Mouse (Mus musculus) ES-Bruce4 (cell line): Measurements from ENCODE around the gene Aldh3a2. TPM values are rescaled to one million over a fixed set of nuclear protein-coding genes. Genes with fewer than 3 reads are reported as not detected.

Experiments used
- H3K27ac ChIP-seq: 2 replicates; pipeline ENCODE4 v1.5.1; 2012; ENCODE audit warnings: low read length, inconsistent platforms; ENCODE audit not compliant: insufficient read depth
- H3K27me3 ChIP-seq: 2 replicates; pipeline ENCODE4 v1.6.1; 2012; ENCODE audit warnings: mild to moderate bottlenecking, low read length, inconsistent platforms; ENCODE audit not compliant: control insufficient read depth, poor library complexity, insufficient read depth, severe bottlenecking
- H3K36me3 ChIP-seq: 2 replicates; pipeline ENCODE4 v1.6.1; 2012; ENCODE audit warnings: inconsistent platforms, mild to moderate bottlenecking, low read length, moderate library complexity; ENCODE audit not compliant: control insufficient read depth, poor library complexity, insufficient read depth, severe bottlenecking
- H3K4me1 ChIP-seq: one replicate; pipeline ENCODE4 v1.8.1; 2011; ENCODE audit warnings: low read length; ENCODE audit not compliant: control insufficient read depth, insufficient read depth
- H3K4me3 ChIP-seq: 2 replicates; pipeline ENCODE4 v1.5.1; 2011; ENCODE audit warnings: low read depth, mild to moderate bottlenecking, low read length
- H3K9ac ChIP-seq: 2 replicates; pipeline ENCODE4 v1.6.1; 2012; ENCODE audit warnings: low read depth, mild to moderate bottlenecking, inconsistent platforms; ENCODE audit not compliant: poor library complexity, severe bottlenecking
- H3K9me3 ChIP-seq: replicated peaks from 2 replicates; pipeline ENCODE4 v1.6.1; 2012; ENCODE audit warnings: mild to moderate bottlenecking, low read length, inconsistent platforms; ENCODE audit not compliant: control insufficient read depth, poor library complexity, insufficient read depth, severe bottlenecking
- CTCF ChIP-seq: IDR thresholded peaks from one replicate; pipeline ENCODE4 v1.8.1; 2011; ENCODE audit warnings: low read depth, low read length
- EP300 ChIP-seq: IDR thresholded peaks from 2 replicates; pipeline ENCODE4 v1.6.1; 2011; ENCODE audit warnings: low read depth, low read length; ENCODE audit not compliant: insufficient read depth
- POLR2A ChIP-seq: IDR thresholded peaks from one replicate; pipeline ENCODE4 v1.8.1; 2011; ENCODE audit warnings: low read length; ENCODE audit not compliant: insufficient read depth
- polyA plus RNA-seq: library from polyadenylated mRNA; stranded (reverse); fragments of >200 nt; gene quantifications from 2 replicates; pipeline ENCODE4 v1.2.4, GENCODE M21; 2011; ENCODE audit warnings: low read depth; ENCODE audit not compliant: missing spikeins, insufficient read depth, insufficient read length

The Aldh3a2 gene
- polyA plus RNA-seq, 1 experiment = 21.3 TPM

- Histone ChIP-seq H3K4me3 (no peak overlapping the region), H3K27ac (no peak overlapping the region), H3K9ac (no peak overlapping the region), H3K27me3 (no peaks in the 10 kb centered on the region), H3K9me3 (no peaks in the 10 kb centered on the region), H3K4me1 (no peaks in the 10 kb centered on the region), H3K36me3 (no peaks in the 10 kb centered on the region)
- TF ChIP-seq CTCF (no peak), POLR2A (no peak), EP300 (no peak)
These were observed 64.5 kb downstream of the Aldh3a2 start for GRCm38 (mm10) chr11:61202810-61203209.

GRCm38 (mm10) chr11:61202186-61202585, 65.1 kb downstream of the Aldh3a2 start:
- no peak for TF ChIP-seq CTCF
- no peak for TF ChIP-seq EP300
- TF ChIP-seq POLR2A = no peak
- no peaks in the 10 kb centered on the region for H3K27me3 ChIP-seq
- no peaks in the 10 kb centered on the region for H3K4me1 ChIP-seq
- no peak overlapping the region for H3K27ac ChIP-seq
- no peaks in the 10 kb centered on the region for H3K36me3 ChIP-seq
- no peaks in the 10 kb centered on the region for H3K9me3 ChIP-seq
- H3K4me3 ChIP-seq = no peak overlapping the region
- no peak overlapping the region for H3K9ac ChIP-seq

GRCm38 (mm10) chr11:61199620-61200362, 67.5 kb downstream of the Aldh3a2 start:
- Histone ChIP-seq H3K4me3 (no peak overlapping the region), H3K9me3 (no peaks in the 10 kb centered on the region), H3K36me3 (no peaks in the 10 kb centered on the region), H3K4me1 (no peaks in the 10 kb centered on the region), H3K27me3 (no peaks in the 10 kb centered on the region), H3K27ac (no peak overlapping the region), H3K9ac (no peak overlapping the region)
- no peak for TF ChIP-seq CTCF
- no peak for TF ChIP-seq EP300
- no peak for TF ChIP-seq POLR2A

- Histone ChIP-seq H3K4me3 (no peak overlapping the region), H3K27me3 (peaks cover 2% of the 10 kb centered on the region; the same call in 1 of the 2 replicates), H3K9me3 (no peaks in the 10 kb centered on the region), H3K4me1 (no peaks in the 10 kb centered on the region), H3K36me3 (no peaks in the 10 kb centered on the region), H3K9ac (no peak overlapping the region), H3K27ac (no peak overlapping the region)
- TF ChIP-seq CTCF (no peak), EP300 (no peak), POLR2A (no peak)
These were observed 69.3 kb downstream of the Aldh3a2 start for GRCm38 (mm10) chr11:61197935-61198334.

GRCm38 (mm10) chr11:61196616-61197353, 70.5 kb downstream of the Aldh3a2 start:
- H3K4me3 ChIP-seq = no peak overlapping the region
- H3K9ac ChIP-seq = no peak overlapping the region
- no peaks in the 10 kb centered on the region for H3K36me3 ChIP-seq
- TF ChIP-seq CTCF = no peak
- TF ChIP-seq POLR2A = no peak
- no peak for TF ChIP-seq EP300
- H3K4me1 ChIP-seq = no peaks in the 10 kb centered on the region
- H3K9me3 ChIP-seq = no peaks in the 10 kb centered on the region
- no peak overlapping the region for H3K27ac ChIP-seq
- H3K27me3 ChIP-seq = peaks cover 2% of the 10 kb centered on the region; the same call in 1 of the 2 replicates

GRCm38 (mm10) chr11:61193392-61193791, 73.9 kb downstream of the Aldh3a2 start:
- no peak overlapping the region for H3K4me3 ChIP-seq
- peaks cover 2% of the 10 kb centered on the region; the same call in 1 of the 2 replicates for H3K27me3 ChIP-seq
- no peak overlapping the region for H3K9ac ChIP-seq
- no peaks in the 10 kb centered on the region for H3K4me1 ChIP-seq
- no peaks in the 10 kb centered on the region for H3K9me3 ChIP-seq
- no peaks in the 10 kb centered on the region for H3K36me3 ChIP-seq
- TF ChIP-seq EP300 = 0 out of 2 replicates have a peak, but pooled peaks have one; percentile 30
- no peak for TF ChIP-seq POLR2A
- TF ChIP-seq CTCF = peak; percentile 99
- H3K27ac ChIP-seq = no peak overlapping the region
